Comparison of ENCODE assay signal across 11 mouse cellular contexts in genomic region chr5:131851597-131852453, GRCm38 (mm10).
DNase-seq lines count a peak whose midpoint lies in the region; ATAC-seq and TF ChIP-seq lines count a peak whose summit lies in the region.
"Had no signal": no experiment of that assay in that cellular context is flagged by ENCODE, and none has a peak within 500 bp of the region (broad histone marks: within the 10 kb centered on the region; RNA-seq: fewer than 3 reads in every experiment).

No protein-coding gene starts in this region.

- 37% methylated on average over 20 of the region's 20 CpGs for WGBS in stomach, embryonic 16.5 days
- 51% methylated on average over 20 of the region's 20 CpGs for WGBS in stomach, postnatal 0 days
- 50% methylated on average over 20 of the region's 20 CpGs for WGBS in hindbrain, embryonic 11.5 days
- 11% methylated on average over 20 of the region's 20 CpGs for WGBS in limb, embryonic 15.5 days

- no peaks in the 10 kb centered on the region for H3K9me3 ChIP-seq in stomach, embryonic 16.5 days (replicated peaks; ENCODE audit: control insufficient read depth, low read length)
- no peaks in the 10 kb centered on the region for H3K9me3 ChIP-seq in stomach, postnatal 0 days (ENCODE audit: control insufficient read depth, low read length)
- no peaks in the 10 kb centered on the region for H3K9me3 ChIP-seq in hindbrain, embryonic 11.5 days (ENCODE audit: control insufficient read depth, low read length)
- no peaks in the 10 kb centered on the region for H3K9me3 ChIP-seq in limb, embryonic 15.5 days
- H3K9me3 ChIP-seq: heart, embryonic 13.5 days had no signal

- H3K36me3 ChIP-seq in stomach, embryonic 16.5 days (ENCODE audit: control insufficient read depth, insufficient read depth, low read length): no peaks in the 10 kb centered on the region
- H3K36me3 ChIP-seq in stomach, postnatal 0 days (ENCODE audit: control insufficient read depth, insufficient read depth, low read length): no peaks in the 10 kb centered on the region
- H3K36me3 ChIP-seq in hindbrain, embryonic 11.5 days (ENCODE audit: control insufficient read depth, insufficient read depth, low read length): no peaks in the 10 kb centered on the region
- no peaks in the 10 kb centered on the region for H3K36me3 ChIP-seq in limb, embryonic 15.5 days
- H3K36me3 ChIP-seq: heart, embryonic 13.5 days had no signal

- no peak overlapping the region for H3K4me3 ChIP-seq in stomach, embryonic 16.5 days (replicated peaks; ENCODE audit: low read length)
- H3K4me3 ChIP-seq in stomach, postnatal 0 days (ENCODE audit: low read depth, low read length): no peak overlapping the region
- no peak overlapping the region for H3K4me3 ChIP-seq in hindbrain, embryonic 11.5 days (ENCODE audit: low read depth, low read length)
- H3K4me3 ChIP-seq in limb, embryonic 15.5 days: no peak overlapping the region
- H3K4me3 ChIP-seq: heart, embryonic 13.5 days had no signal

- no peak for DNase-seq in stomach, postnatal 0 days (ENCODE audit: low spot score)
- DNase-seq in hindbrain, embryonic 11.5 days (ENCODE audit: low spot score): peak; percentile 54
- DNase-seq in cerebellum, adult 9-10 months: no peak
- no peak for DNase-seq in gastrocnemius, postnatal 10 days
- no peak for DNase-seq in layer of hippocampus, adult 9-10 months (ENCODE audit: low spot score)
- no peak for DNase-seq in adrenal gland, adult (ENCODE audit: inconsistent age in 2 of 2, low spot score in 1 of 2)
- DNase-seq: layer of hippocampus, postnatal 36 days had no signal

- TF ChIP-seq CTCF in stomach, postnatal 0 days (IDR thresholded peaks at IDR 0.05; ENCODE audit: low read depth): no peak

- no peak overlapping the region for H3K27ac ChIP-seq in stomach, embryonic 16.5 days (ENCODE audit: low read length)
- H3K27ac ChIP-seq in stomach, postnatal 0 days (replicated peaks): no peak overlapping the region
- no peak overlapping the region for H3K27ac ChIP-seq in hindbrain, embryonic 11.5 days (ENCODE audit: low read depth, low read length)
- H3K27ac ChIP-seq in limb, embryonic 15.5 days: 0 out of 2 replicates have a peak overlapping the region, but pooled peaks have one; percentile 13
- H3K27ac ChIP-seq: heart, embryonic 13.5 days had no signal

- H3K27me3 ChIP-seq in stomach, embryonic 16.5 days (ENCODE audit: control insufficient read depth, insufficient read depth, low read length): no peaks in the 10 kb centered on the region
- H3K27me3 ChIP-seq in stomach, postnatal 0 days (ENCODE audit: control insufficient read depth, insufficient read depth, low read length): no peaks in the 10 kb centered on the region
- H3K27me3 ChIP-seq in hindbrain, embryonic 11.5 days (ENCODE audit: control insufficient read depth, insufficient read depth, low read length): no peaks in the 10 kb centered on the region
- H3K27me3 ChIP-seq in limb, embryonic 15.5 days: no peaks in the 10 kb centered on the region
- H3K27me3 ChIP-seq: heart, embryonic 13.5 days had no signal

- peaks cover 16% of the 10 kb centered on the region for H3K4me1 ChIP-seq in stomach, embryonic 16.5 days (ENCODE audit: control insufficient read depth, insufficient read depth, low read length)
- no peaks in the 10 kb centered on the region; the same call in 1 of the 2 replicates for H3K4me1 ChIP-seq in stomach, postnatal 0 days (replicated peaks; ENCODE audit: control insufficient read depth, insufficient read depth)
- H3K4me1 ChIP-seq in hindbrain, embryonic 11.5 days (replicated peaks; ENCODE audit: control insufficient read depth, insufficient read depth, low read length): peaks cover 2% of the 10 kb centered on the region; the same call in 1 of the 2 replicates
- peaks cover 30% of the 10 kb centered on the region for H3K4me1 ChIP-seq in limb, embryonic 15.5 days

- TF ChIP-seq EP300 in stomach, postnatal 0 days (optimal IDR thresholded peaks at IDR 0.05): no peak

- H3K9ac ChIP-seq in stomach, embryonic 16.5 days (ENCODE audit: low read length): no peak overlapping the region
- H3K9ac ChIP-seq in stomach, postnatal 0 days (ENCODE audit: low read length): no peak overlapping the region
- H3K9ac ChIP-seq in hindbrain, embryonic 11.5 days (ENCODE audit: low read depth, low read length): no peak overlapping the region
- no peak overlapping the region for H3K9ac ChIP-seq in limb, embryonic 15.5 days
- H3K9ac ChIP-seq: heart, embryonic 13.5 days; lung, embryonic 14.5 days had no signal

- ATAC-seq in stomach, embryonic 16.5 days (ENCODE audit: insufficient read depth, low FRiP score): peak; percentile 50; the same call in 1 of the 2 replicates
- no peak for ATAC-seq in stomach, postnatal 0 days (ENCODE audit: low FRiP score, low TSS enrichment)
- peak; percentile 45; the same call in 1 of the 2 replicates for ATAC-seq in hindbrain, embryonic 11.5 days (ENCODE audit: low FRiP score)
- ATAC-seq in limb, embryonic 15.5 days (ENCODE audit: insufficient number of reproducible peaks, low FRiP score, low TSS enrichment, low read depth): no peak

- peak overlapping the region; percentile 22; the same call in 1 of the 2 replicates for H3K4me2 ChIP-seq in stomach, embryonic 16.5 days (ENCODE audit: low read depth, low read length)
- H3K4me2 ChIP-seq in stomach, postnatal 0 days (replicated peaks; ENCODE audit: low read depth): no peak overlapping the region
- no peak overlapping the region for H3K4me2 ChIP-seq in hindbrain, embryonic 11.5 days (replicated peaks; ENCODE audit: low read depth, low read length)
- 0 out of 2 replicates have a peak overlapping the region, but pooled peaks have one; percentile 4 for H3K4me2 ChIP-seq in limb, embryonic 15.5 days
- H3K4me2 ChIP-seq: heart, embryonic 13.5 days; lung, embryonic 14.5 days had no signal

Comparison
In these comparisons a context has a peak if more than half of its experiments do, and no peak if none do; other contexts are left out.
1. ATAC-seq: peak in stomach, embryonic 16.5 days (single experiment) and hindbrain, embryonic 11.5 days (single experiment); none in stomach, postnatal 0 days (single experiment) and limb, embryonic 15.5 days (single experiment).
2. H3K4me2 ChIP-seq: peak in stomach, embryonic 16.5 days (single experiment) and limb, embryonic 15.5 days (single experiment); none in stomach, postnatal 0 days (single experiment) and hindbrain, embryonic 11.5 days (single experiment).